In the genomic region with DNA sequence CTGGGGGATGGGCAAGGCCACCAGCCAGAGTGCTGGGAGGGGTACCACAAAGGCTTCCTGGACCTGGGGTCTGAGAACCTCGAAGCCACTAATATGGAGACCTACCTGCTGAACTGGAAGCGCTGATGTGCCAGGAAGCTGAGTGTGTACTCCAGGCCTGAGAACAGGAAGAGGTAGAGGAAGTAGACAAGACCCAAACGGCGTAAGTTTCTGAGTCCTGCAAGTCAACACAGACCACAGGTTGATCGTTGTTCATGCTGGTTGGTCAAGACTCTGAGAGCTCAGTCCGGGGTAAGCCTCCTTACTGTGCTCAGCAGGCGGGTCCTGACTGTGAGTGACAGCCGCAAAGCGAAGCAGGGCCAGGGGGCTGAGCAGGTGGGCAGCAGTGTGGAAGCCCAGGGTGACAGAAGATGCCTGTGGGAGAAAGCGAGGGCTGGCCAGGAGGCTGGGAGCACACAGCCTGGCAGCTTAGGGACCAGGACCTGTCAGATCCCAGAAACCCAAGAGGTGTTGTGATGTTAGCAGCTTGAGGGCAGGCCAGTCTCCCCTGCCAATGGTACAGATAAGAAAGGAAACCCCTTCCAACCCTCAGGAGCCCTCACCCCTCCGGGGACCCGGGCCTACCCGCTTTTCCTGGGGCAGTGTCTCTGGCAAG, we compare ENCODE assay signal across 8 mouse cellular contexts. TPM values are rescaled to one million over a fixed set of nuclear protein-coding genes. Genes with fewer than 3 reads are reported as not detected.
DNase-seq lines count a peak whose midpoint lies in the region; ATAC-seq and TF ChIP-seq lines count a peak whose summit lies in the region.
"Had no signal": no experiment of that assay in that cellular context is flagged by ENCODE, and none has a peak within 500 bp of the region (broad histone marks: within the 10 kb centered on the region; RNA-seq: fewer than 3 reads in every experiment).

No protein-coding gene starts in this region.

- peaks cover 6% of the 10 kb centered on the region; the same call in 1 of the 2 replicates for H3K4me1 ChIP-seq in lung, embryonic 14.5 days (ENCODE audit: insufficient read depth)
- H3K4me1 ChIP-seq in lung, adult 2 months (ENCODE audit: control insufficient read depth, insufficient read depth, low read length) = 0 out of 2 replicates have a peak, but pooled peaks cover 3% of the 10 kb centered on the region
- peaks cover 58% of the 10 kb centered on the region for H3K4me1 ChIP-seq in G1E (ENCODE audit: insufficient read depth, low read depth, low read length)
- H3K4me1 ChIP-seq in embryonic facial prominence, embryonic 13.5 days = peaks cover 27% of the 10 kb centered on the region

- no peak for DNase-seq in lung, embryonic 14.5 days
- DNase-seq in lung, adult 2 months = no peak
- DNase-seq in G1E (ENCODE audit: low spot score) = no peak
- no peak for DNase-seq in urinary bladder, postnatal 14 days (ENCODE audit: low spot score)
- DNase-seq in retina, embryonic 14.5 days (ENCODE audit: low spot score) = no peak
- DNase-seq: gastrocnemius, postnatal 14 days had no signal

- no peak overlapping the region for H3K27ac ChIP-seq in lung, embryonic 14.5 days (ENCODE audit: low read depth)
- no peak overlapping the region for H3K27ac ChIP-seq in embryonic facial prominence, embryonic 13.5 days

- no peak for TF ChIP-seq POLR2A in lung, adult 2 months (IDR thresholded peaks at IDR 0.05; ENCODE audit: borderline replicate concordance, extremely low read depth, low read depth, low read length)
- no peak for TF ChIP-seq POLR2A in myocyte (IDR thresholded peaks at IDR 0.05; ENCODE audit: insufficient read length, low read depth)

- H3K9me3 ChIP-seq in lung, embryonic 14.5 days (ENCODE audit: low read depth, low read length) = no peaks in the 10 kb centered on the region
- H3K9me3 ChIP-seq in G1E (replicated peaks) = no peaks in the 10 kb centered on the region
- H3K9me3 ChIP-seq in embryonic facial prominence, embryonic 13.5 days = no peaks in the 10 kb centered on the region

- WGBS in lung, embryonic 14.5 days = 82% methylated on average over 13 of the region's 13 CpGs
- 70% methylated on average over 13 of the region's 13 CpGs for WGBS in lung, adult 2 months
- 91% methylated on average over 13 of the region's 13 CpGs for WGBS in embryonic facial prominence, embryonic 13.5 days

- no peak overlapping the region; the same call in 1 of the 2 replicates for H3K9ac ChIP-seq in lung, embryonic 14.5 days
- peak overlapping the region; percentile 83 for H3K9ac ChIP-seq in embryonic facial prominence, embryonic 13.5 days

- H3K36me3 ChIP-seq in lung, embryonic 14.5 days (ENCODE audit: insufficient read depth) = peaks cover 79% of the 10 kb centered on the region
- H3K36me3 ChIP-seq in G1E (replicated peaks) (peaks cover 90% of the 10 kb centered on the region), myocyte (ENCODE audit: control insufficient read depth, insufficient read depth) (peaks cover 9% of the 10 kb centered on the region)
- peaks cover 82% of the 10 kb centered on the region for H3K36me3 ChIP-seq in embryonic facial prominence, embryonic 13.5 days

- no peaks in the 10 kb centered on the region for H3K27me3 ChIP-seq in lung, embryonic 14.5 days (ENCODE audit: insufficient read depth, low read length)
- H3K27me3 ChIP-seq in G1E (ENCODE audit: insufficient read depth, low read length) (no peaks in the 10 kb centered on the region), myocyte (ENCODE audit: control insufficient read depth, insufficient read depth, insufficient read length) (no peaks in the 10 kb centered on the region)
- no peaks in the 10 kb centered on the region for H3K27me3 ChIP-seq in embryonic facial prominence, embryonic 13.5 days

- no peak for ATAC-seq in lung, embryonic 14.5 days (ENCODE audit: insufficient read depth)
- no peak for ATAC-seq in G1E (ENCODE audit: extremely low read depth, insufficient number of reproducible peaks, low FRiP score, poor library complexity, severe bottlenecking)
- ATAC-seq in embryonic facial prominence, embryonic 13.5 days (ENCODE audit: insufficient number of reproducible peaks, insufficient read depth, low FRiP score, low TSS enrichment, low read depth) = no peak

- no peak for TF ChIP-seq CTCF in lung, embryonic 14.5 days (IDR thresholded peaks at IDR 0.05; ENCODE audit: low read depth)
- TF ChIP-seq CTCF in lung, adult 2 months (IDR thresholded peaks at IDR 0.05; ENCODE audit: insufficient read depth, low read length) = no peak
- TF ChIP-seq CTCF in G1E (IDR thresholded peaks at IDR 0.05; ENCODE audit: low read depth, low read length) = no peak

- peak overlapping the region; percentile 96; the same call in 1 of the 2 replicates for H3K4me2 ChIP-seq in lung, embryonic 14.5 days
- H3K4me2 ChIP-seq in embryonic facial prominence, embryonic 13.5 days = no peak overlapping the region
- H3K4me2 ChIP-seq in myocyte (ENCODE audit: low read depth) = no peak overlapping the region

- H3K4me3 ChIP-seq in lung, embryonic 14.5 days (ENCODE audit: low read depth, low read length) = no peak overlapping the region
- H3K4me3 ChIP-seq in lung, adult 2 months (replicated peaks; ENCODE audit: extremely low read depth, low read depth, low read length) = no peak overlapping the region
- peak overlapping the region; percentile 14; the same call in 1 of the 2 replicates for H3K4me3 ChIP-seq in G1E (ENCODE audit: low read depth, low read length)
- H3K4me3 ChIP-seq in embryonic facial prominence, embryonic 13.5 days = peak overlapping the region; percentile 58; the same call in 1 of the 2 replicates
- H3K4me3 ChIP-seq in myocyte = peak overlapping the region; percentile 63

- no peak overlapping the region for H3ac ChIP-seq in myocyte (ENCODE audit: control insufficient read depth, insufficient read length)

- H3K79me2 ChIP-seq in myocyte (ENCODE audit: control insufficient read depth, insufficient read depth) = no peaks in the 10 kb centered on the region

TF ChIP-seq in myocyte, 11 proteins besides CTCF, POLR2A, EP300 and RAD21:
- TF ChIP-seq E2F4 (IDR thresholded peaks at IDR 0.05; ENCODE audit: insufficient read depth) (no peak), POLR2AphosphoS2 (IDR thresholded peaks at IDR 0.05; ENCODE audit: insufficient read length, low read depth) (no peak), REST (IDR thresholded peaks at IDR 0.05; ENCODE audit: insufficient read depth, insufficient read length) (no peak), USF1 (IDR thresholded peaks at IDR 0.05; ENCODE audit: low read depth) (no peak), SRF (IDR thresholded peaks at IDR 0.05; ENCODE audit: control insufficient read depth, insufficient read length, low read depth) (no peak), CEBPB (IDR thresholded peaks at IDR 0.05; ENCODE audit: insufficient read depth, poor library complexity, severe bottlenecking) (no peak), TCF3 (IDR thresholded peaks at IDR 0.05; ENCODE audit: insufficient read length, low read depth) (no peak), MYOD1 (IDR thresholded peaks at IDR 0.05; ENCODE audit: control insufficient read depth in 1 of 3, insufficient read length in 2 of 3, low read depth in 2 of 3) (no peak), MYOG (IDR thresholded peaks at IDR 0.05; ENCODE audit: control insufficient read depth in 1 of 3, insufficient read depth in 1 of 3, insufficient read length in 2 of 3, low read depth in 2 of 3) (no peak), MAX (IDR thresholded peaks at IDR 0.05; ENCODE audit: low read depth) (no peak), TCF12 (IDR thresholded peaks at IDR 0.05; ENCODE audit: insufficient read depth, poor library complexity, severe bottlenecking) (no peak)

RNA-seq across cellular contexts. Expression of gene Mfsd10, which starts 2.1 kb away (rescaled TPM):
- polyA plus RNA-seq in lung, embryonic 14.5 days (2014; fragmentation: Nextera tagmentation; extraction: Ambion mirVana) = 128 and 138 TPM in 2 replicates
- polyA plus RNA-seq in lung, adult 2 months (2012; rRNA removed) = 127 and 148 TPM in 2 replicates
- 49.6 and 50.8 TPM in 2 replicates for total RNA-seq in G1E (2014; fragmentation: Nextera tagmentation)
- 44.6 and 61.3 TPM in 2 replicates for total RNA-seq in G1E (2017)
- polyA plus RNA-seq in G1E (2012) = 192 and 260 TPM in 2 replicates
- 129 and 146 TPM in 2 replicates for polyA plus RNA-seq in embryonic facial prominence, embryonic 13.5 days (2015; fragmentation: Nextera tagmentation; extraction: Ambion mirVana)
- 41.0 TPM for polyA plus RNA-seq in myocyte (2012; fragmentation: generic; extraction: Trizol)

RNA-seq across cellular contexts. Expression of gene Nop14, which starts 25.1 kb away (rescaled TPM):
- polyA plus RNA-seq in lung, embryonic 14.5 days (2014; fragmentation: Nextera tagmentation; extraction: Ambion mirVana) = 23.9 and 24.0 TPM in 2 replicates
- polyA plus RNA-seq in lung, adult 2 months (2012; rRNA removed) = 9.5 and 13.5 TPM in 2 replicates
- total RNA-seq in G1E (2014; fragmentation: Nextera tagmentation) (56.8 and 82.3 TPM in 2 replicates), G1E (2017) (39.7 and 48.1 TPM in 2 replicates)
- polyA plus RNA-seq in G1E (2012) (34.6 and 39.5 TPM in 2 replicates), myocyte (2012; fragmentation: generic; extraction: Trizol) (30.4 TPM)
- polyA plus RNA-seq in embryonic facial prominence, embryonic 13.5 days (2015; fragmentation: Nextera tagmentation; extraction: Ambion mirVana) = 29.4 and 32.5 TPM in 2 replicates

RNA-seq across cellular contexts. Expression of gene Grk4, which starts 25.3 kb away (rescaled TPM):
- 1.7 and 2.8 TPM in 2 replicates for polyA plus RNA-seq in lung, embryonic 14.5 days (2014; fragmentation: Nextera tagmentation; extraction: Ambion mirVana)
- polyA plus RNA-seq in lung, adult 2 months (2012; rRNA removed) = 1.6 and 2.2 TPM in 2 replicates
- total RNA-seq in G1E (2014; fragmentation: Nextera tagmentation) (1.2 and 5.9 TPM in 2 replicates), G1E (2017) (0.16 and 2.5 TPM in 2 replicates)
- polyA plus RNA-seq in G1E (2012) (0.17 and 0.34 TPM in 2 replicates), myocyte (2012; fragmentation: generic; extraction: Trizol) (0.34 TPM)
- 4.1 and 5.0 TPM in 2 replicates for polyA plus RNA-seq in embryonic facial prominence, embryonic 13.5 days (2015; fragmentation: Nextera tagmentation; extraction: Ambion mirVana)

Comparison
In these comparisons a context has a peak if more than half of its experiments do, and no peak if none do; other contexts are left out.
1. H3K4me3 ChIP-seq: peak in G1E (single experiment), embryonic facial prominence, embryonic 13.5 days (single experiment) and myocyte (single experiment); none in lung, embryonic 14.5 days (single experiment) and lung, adult 2 months (single experiment).